Mouse (Mus musculus): ENCODE measurements around the gene B4galnt3.

B4galnt3 gene

DNA sequence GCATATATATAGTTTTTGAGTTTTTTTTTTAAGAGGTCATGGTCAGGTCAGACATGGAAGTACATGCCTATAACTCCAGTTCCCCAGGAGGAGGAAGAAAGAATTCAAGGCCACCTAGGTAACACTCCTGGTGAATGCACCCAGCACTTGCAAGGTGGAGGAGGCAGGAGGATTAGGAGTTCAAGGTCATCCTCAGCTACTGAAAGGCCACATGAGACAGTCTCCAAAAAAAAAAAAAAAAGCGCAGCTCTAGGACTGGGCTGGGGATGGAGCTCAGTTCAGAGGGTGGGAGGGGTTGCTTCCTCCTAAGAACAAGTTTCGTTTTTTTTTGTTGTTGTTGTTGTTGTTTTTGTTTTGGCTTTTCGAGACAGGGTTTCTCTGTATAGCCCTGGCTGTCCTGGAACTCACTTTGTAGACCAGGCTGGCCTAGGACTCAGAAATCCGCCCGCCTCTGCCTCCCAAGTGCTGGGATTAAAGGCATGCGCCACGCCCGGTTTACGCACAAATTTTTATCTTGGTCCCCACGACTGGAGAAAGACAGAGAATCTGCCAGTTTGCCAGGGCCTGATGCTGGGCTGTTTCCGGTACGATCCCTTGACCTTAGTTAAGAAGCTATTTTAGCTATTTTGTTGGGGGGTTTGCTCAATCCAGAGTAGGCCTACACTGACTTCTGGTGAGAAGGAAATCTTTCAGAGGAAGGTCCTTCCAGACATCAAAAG is 109.2 kb downstream of the B4galnt3 start:
- DNase-seq (ENCODE audit: low spot score) = no peak

DNA sequence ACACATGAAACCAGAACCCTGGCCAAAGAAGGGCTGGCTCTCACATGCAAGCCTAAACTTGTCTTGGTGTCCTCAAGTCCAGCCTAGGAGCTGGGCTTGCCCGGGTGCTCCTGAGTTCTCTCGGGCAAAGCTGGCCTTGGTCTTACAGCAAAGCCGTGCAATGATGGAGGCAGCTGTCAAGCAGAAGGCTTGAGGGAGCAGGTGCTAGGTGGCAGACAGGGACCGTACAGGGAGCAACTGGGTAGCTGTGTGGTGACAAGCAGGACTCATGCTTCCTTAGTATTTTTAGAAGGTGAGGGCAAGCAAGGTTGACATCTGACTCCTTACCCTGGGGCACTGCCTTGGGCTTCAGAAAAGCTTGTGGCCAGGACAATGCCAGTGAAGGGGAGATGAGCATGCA is 110.6 kb downstream of the B4galnt3 start:
- no peak for DNase-seq (ENCODE audit: low spot score)

DNA sequence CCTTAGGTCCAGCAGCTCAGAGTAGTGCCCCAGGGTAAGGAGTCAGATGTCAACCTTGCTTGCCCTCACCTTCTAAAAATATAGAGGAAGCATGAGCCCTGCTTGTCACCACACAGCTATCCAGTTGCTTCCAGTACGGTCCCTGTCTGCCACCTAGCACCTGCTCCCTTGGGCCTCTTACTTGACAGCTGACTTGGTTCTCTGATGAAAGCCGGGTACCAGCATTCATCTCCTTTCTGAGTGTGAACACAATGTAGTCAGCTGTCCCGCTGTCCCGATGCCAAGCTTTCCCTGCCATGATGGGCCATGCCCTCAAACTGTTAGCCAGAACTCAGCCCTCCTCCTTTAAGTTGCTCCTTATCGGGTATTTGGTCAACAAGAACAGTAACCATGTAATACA is 112.2 kb downstream of the B4galnt3 start:
- no peak for DNase-seq (ENCODE audit: low spot score)

DNA sequence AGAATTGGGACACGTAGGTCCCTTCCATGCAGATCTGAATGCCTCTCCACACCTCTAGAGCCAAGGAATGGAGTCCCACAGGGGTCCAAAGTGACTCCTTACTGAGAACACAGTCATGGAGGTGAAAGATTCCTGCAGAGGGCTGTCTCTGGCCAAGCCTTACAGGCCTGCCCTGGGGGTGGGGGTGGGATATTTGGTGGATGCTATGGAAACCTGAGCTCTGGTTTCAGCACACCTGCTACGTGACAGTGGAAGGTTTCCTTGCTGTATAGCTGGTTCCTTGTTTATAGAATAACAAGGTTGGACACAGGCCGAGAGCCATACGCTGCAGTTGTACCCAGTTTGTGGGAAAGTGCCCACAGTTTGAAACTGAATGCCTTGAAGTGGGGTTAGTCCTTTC is 113.9 kb downstream of the B4galnt3 start:
- DNase-seq (ENCODE audit: low spot score) = no peak

DNA sequence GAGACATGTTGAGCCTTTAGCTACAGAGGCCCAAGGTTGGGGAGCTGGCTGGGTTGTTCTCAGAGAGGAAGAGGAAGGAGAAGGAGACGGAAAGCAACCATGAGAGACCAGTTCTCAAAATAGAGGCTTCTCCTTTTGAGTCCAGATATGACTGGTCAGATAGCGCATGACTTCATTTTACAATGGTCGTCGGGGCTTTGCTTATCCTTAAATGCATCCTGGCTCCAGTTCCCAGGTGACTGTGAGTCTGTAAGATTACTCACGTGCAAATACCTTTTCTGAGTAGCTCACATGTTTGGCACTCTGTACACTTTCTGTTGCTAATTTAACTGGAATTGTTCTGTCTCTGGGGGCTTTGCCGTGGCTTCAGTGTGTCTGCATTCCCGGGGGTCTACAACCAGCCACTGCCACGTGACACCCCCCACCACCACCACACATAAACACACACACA is 114.6 kb downstream of the B4galnt3 start:
- no peak for DNase-seq (ENCODE audit: low spot score)

DNA sequence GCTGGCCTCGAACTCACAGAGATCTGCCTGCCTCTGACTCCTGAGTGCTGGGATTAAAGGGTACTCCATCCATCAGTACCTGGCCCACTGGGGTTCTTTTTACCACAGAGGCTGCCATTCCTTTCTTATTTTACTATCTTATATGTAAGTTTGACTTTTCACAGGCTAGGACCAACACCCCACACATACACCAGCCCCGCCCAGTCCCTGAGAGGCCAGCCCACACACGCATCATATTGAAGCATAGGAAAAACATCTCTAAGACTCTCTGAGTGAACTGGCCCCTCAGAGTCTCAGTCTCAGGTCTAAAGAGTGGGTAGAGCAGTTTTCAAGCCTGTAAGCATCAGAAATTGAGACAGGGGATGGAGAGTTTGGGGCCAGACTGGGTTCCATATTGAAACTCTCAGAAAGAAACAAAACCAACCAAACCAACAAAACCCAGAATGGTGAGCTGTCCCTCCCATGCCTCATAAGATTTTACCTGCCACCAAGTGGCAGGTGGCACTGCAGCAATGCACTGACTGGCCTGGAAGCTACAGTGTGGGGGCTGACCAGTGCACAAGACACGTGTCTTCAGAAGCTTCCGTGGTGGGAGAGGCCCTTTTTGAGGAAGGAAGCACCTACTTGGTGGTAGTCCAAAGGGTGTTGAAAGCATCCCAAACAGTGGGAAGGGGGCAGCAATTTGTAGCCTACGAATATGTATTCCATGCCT is 115.2 kb downstream of the B4galnt3 start:
- DNase-seq (ENCODE audit: low spot score) = no peak

DNA sequence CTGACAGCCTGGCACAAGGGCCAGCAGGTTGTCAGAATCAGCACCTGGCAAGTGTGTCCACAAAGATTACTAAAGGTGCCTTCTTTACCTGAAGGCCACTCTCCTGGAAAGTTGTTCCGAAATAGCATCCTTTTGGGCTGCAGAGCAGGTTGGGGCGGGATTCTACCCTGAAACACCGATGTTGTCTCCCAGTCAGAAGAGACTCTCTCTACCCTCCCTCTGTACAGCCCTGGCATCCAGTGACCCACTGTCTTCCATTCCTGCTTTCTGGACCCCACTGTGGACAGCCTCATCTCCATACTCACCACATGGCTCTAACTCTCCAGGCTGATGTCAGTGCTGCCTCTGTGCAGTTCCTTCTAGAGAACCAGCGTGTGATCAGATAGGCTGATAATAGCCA is 118.7 kb downstream of the B4galnt3 start:
- no peak for DNase-seq (ENCODE audit: low spot score)

DNA sequence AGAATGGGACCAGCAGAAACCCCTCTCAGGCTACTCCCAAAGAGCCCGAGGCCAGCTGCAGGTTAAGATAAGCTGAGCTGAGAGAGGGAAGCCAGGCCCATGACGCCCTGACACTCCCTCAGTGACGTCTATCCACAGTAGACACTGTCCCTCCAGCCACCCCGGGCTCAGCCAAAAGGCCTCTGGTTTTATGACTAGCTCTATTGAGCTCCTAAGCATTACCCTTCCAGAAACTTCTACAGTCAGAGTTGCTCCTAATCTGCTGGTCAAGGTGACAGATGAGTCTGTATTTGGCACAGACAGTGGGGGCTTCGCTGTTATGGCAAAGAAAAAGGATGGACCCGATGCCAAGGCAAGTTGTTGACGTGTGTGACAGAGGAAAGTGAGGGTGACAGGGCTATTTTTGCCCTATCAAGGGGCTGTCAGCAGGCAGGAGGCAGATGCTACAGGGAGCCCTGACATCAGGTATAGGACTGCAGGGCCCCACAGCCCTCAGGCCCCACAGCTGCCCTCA is 119.7 kb downstream of the B4galnt3 start:
- DNase-seq (ENCODE audit: low spot score) = no peak

DNA sequence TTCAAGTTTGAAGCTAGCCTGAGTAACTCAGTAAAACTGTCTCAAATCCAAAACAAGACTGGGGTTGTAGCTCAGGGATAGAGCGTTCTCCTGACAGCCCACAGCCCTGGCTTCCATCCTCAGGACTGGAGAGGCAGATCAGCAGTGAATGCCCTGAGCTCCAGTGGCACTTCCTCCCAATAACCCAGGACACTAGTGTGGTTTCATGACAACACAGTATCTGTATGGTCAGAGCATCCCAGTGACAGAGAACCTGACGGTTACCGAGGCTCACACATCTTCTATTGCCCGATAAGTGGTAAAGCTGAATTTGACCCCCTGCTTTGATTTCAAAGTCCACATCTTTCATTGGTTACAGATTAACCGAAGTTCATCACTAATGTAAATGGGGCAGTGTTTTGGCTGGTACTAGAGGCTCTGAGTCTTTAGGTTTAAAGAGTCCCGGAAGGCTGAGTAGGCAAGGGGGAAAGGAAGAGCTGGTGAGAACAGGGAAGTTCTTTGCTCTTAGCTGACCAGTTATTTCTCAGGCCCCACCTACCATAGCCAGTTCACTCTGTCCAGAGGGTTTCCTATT is 120.2 kb downstream of the B4galnt3 start:
- DNase-seq (ENCODE audit: low spot score) = no peak

DNA sequence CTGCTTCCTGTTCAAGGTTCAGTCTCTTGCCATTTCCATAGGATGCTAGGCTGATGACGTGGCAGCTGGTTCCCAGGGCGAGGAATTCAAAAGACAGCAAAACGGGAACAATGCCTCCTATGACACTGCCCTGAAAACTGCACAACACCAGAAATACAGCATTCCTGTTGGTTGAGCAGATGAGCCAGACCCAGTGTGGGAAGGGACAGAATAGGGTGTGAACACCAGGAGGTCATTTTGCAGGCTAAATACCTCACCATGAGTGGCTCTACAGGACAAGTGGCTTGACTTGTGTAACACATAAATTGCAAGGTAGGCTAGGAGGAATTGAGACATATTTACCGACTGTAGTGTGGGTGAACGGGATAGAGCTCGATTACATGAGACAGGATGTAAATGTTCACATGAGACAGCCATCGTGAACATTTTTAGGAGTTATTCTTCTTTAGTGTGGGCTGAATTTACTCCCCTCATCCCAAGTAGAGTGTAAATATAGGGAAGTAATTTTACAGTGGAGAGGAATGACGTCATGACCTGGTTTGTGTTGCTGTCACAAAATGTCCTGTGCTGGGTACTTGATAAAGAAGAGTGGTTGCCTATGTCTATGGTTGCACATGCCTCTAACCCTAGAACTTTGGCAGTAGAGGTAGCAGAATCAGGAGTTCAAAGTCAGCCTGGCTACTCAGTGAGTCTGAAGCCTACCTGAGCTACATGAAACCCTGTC is 121.9 kb downstream of the B4galnt3 start:
- no peak for DNase-seq (ENCODE audit: low spot score)

DNA sequence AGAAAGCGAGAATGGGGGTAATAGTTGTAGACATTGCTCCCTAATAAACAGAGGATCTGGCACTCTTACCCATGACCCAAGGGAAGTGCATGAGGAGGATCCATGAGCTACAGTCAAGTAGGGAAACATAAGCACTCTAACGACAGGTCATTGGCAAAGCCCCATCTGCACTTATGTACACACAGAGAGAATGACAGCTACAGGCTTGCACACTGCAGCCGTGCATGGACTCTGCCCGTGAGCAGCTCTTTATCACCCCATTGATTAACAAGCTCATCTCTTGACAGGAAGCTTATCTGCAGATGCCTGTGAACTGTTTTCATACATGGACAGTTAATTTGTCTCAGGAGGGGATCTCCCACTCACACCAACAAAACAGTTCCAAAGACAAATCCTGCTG is 126.8 kb downstream of the B4galnt3 start:
- DNase-seq (ENCODE audit: low spot score) = no peak

DNA sequence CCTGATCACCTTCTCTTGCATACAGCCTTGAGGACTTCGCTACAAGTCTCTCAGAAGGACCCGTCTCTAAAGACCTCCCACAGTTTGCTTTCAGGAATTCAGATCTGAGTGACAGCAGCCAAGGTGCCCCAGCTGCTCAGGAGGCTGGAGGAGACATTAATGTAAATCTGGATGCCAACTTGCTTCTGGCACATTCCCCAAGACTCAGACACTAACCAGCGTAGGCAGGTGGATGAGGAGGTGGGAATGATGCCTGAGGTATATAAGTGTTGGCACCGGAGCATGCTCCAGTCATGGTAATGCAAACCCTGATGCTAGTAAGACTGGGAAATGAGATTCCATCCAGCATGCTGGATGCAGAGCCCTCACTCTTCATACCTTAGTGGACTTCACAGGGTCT is 129.6 kb downstream of the B4galnt3 start:
- DNase-seq (ENCODE audit: low spot score) = no peak

DNA sequence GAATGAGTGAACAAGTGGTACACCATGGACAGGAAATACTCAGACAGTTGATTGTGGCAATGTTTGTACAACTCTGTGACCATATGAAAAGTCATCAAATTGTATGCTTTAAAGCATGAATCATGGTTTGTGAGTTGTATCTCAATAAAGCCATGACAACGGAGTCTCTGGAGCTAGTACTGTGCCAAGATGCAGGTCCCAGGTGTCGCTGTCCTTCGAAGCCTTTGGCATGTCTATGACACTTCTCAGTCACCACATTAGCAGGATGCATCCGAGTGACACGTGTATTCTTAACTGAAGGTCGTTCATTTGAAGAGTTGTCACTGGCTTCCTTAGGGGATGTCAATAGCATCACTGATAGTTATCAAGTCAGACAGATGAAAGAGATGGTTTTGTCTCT is 131.4 kb downstream of the B4galnt3 start:
- DNase-seq (ENCODE audit: low spot score) = no peak

DNA sequence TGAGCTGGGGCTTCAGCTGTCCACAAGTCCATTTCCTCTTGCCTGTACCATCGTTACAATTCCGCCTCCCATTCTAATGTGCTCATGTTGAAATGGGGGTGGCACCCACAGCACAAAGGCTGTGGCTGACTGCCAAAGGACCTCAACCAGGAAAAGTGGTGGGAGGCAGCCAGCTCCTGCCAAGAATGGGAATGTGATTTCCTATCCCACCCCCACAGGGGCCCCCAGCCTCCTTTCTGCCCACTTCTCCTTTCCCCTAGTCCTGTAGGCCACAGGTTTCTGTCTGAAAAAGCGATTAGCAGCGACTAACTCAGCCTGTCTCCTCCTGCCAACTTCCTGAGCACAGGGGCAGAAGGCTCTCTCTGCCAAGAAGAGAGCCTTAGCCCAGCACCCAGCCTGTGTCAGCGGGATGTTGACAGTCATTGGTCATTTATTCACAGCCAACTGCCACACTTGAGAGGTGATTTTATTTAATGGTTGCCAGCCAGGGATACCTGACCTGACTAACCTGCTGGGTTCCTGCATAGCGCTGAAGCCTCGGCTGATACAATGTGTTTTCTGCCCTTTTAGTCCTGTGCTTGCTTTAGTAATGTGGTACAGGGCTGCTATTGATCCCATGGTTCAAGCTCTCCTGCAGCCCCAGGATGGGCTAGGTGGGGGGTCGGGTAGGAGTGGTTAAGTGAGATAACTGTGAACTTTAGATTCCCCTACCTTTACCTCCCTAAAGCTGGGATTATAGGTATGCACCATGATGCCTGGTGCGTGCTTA is 135.0 kb downstream of the B4galnt3 start:
- DNase-seq (ENCODE audit: low spot score) = no peak

DNA sequence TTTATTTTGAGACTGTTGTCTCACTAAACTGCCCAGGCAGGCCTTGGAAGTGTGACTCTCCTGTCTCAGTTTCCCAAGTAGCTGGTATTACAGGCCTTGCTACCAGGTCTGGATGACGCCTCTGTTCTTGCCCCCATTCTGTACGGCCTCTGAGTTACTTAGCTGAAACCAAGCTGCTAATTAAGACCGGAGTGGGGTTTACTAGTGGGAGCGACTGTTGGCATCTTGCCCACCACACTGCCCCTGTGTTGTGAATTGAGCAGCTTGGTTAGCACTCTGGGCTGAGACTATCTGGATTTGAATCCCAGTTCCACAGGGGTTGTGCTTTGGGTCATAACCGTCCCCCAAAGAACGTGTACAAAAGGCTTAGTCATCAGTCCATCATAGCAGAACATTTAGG is 136.9 kb downstream of the B4galnt3 start:
- DNase-seq (ENCODE audit: low spot score) = no peak

DNA sequence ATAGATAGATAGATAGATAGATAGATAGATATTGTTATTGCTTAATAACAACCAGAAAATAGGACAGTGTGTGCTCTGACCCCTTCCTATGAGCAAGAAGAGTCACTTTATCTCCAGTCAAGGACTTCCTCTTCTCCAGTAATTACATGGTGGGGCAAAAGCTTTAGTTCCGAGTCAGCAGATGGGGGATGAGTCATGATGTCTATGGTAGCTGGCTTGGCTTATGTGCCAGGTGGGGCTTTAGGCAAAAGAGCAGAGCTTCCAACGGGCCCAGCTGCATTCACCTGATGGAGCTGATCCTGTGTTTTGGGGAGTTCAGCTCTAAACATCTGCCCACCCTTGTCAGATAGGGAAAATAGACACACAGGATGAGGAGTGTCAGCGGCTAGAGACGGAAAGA is 138.8 kb downstream of the B4galnt3 start:
- DNase-seq (ENCODE audit: low spot score) = no peak

DNA sequence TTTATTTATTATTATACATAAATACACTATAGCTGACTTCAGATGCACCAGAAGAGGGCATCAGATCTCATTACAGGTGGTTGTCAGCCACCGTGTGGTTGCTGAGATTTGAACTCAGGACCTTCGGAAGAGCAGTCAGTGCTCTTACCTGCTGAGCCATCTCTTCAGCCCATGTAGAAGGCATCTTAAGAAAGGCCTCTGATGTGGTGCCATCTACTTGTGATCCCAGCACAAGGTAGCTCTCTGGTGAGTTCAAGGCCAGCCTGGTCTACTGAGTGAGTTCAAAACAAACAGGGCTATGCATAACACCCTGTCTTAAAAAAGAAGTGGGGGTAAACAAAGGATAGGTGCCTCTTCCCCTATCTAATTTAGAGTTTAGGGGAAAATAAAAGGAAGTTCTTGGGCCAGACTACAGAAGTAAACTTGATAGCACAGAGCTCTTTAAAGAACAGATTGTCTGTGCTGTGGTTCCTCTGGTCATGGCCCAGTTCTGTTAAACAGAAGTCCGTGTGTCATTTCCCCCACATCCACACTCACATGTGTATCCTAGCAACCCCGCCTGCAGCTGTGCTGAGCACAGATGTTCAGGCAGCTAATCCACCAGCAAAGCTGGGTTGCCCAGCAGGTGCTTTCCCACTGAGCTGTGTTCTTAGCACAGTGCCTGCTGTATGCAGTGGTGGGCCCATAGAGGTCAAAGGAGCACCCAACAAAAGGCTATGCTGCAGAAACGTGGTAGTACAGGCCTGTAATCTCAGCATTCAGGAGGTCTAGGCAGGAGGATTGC is 139.6 kb downstream of the B4galnt3 start:
- no peak for DNase-seq (ENCODE audit: low spot score)
